Mouse (Mus musculus) small intestine, adult 2 months (tissue): Measurements from ENCODE around the gene Zfp626.

Experiments
- CTCF ChIP-seq: fragments of 200-500 bp; IDR thresholded peaks from 2 replicates; pipeline ENCODE4 v1.5.1; 2012; ENCODE audit warnings: low read depth, mild to moderate bottlenecking, control low read depth, inconsistent platforms, low read length, moderate library complexity, mixed read lengths; ENCODE audit not compliant: insufficient replicate concordance, insufficient read length; ENCODE audit errors: extremely low read depth
- POLR2A ChIP-seq: fragments of 200-500 bp; IDR thresholded peaks from 2 replicates; pipeline ENCODE4 v1.6.1; 2012; ENCODE audit warnings: low read depth, mild to moderate bottlenecking, control low read depth, inconsistent platforms, low read length, moderate library complexity

- TF ChIP-seq POLR2A (no peak), CTCF (no peak)
Observed at GRCm38 (mm10) chr7:27818526-27819110, 11.6 kb downstream of the Zfp626 start.
